Mouse (Mus musculus) neural tube, embryonic 15.5 days (tissue): Measurements from ENCODE around the gene Rab36. TPM values are rescaled to one million over a fixed set of nuclear protein-coding genes. Genes with fewer than 3 reads are reported as not detected.
A peak's percentile ranks its signal among the peaks of the same experiment; 100 is the strongest.
"Not testable (repeated sequence)": the region's sequence is repeated elsewhere in the genome, so short reads cannot be mapped to it uniquely, and the experiment has no call there.

Source experiments
- ATAC-seq: fragments of 200-750 bp; cut with Nextera tagmentation; 2 replicates; pipeline ENCODE4 v1.8.0; 2017; ENCODE audit warnings: mild to moderate bottlenecking, moderate TSS enrichment, moderate library complexity; ENCODE audit not compliant: low FRiP score
- H3K27ac ChIP-seq: fragments of 300-500 bp; sonication (generic); replicated peaks from 2 replicates; pipeline ENCODE4 v1.5.1; 2015; ENCODE audit warnings: mild to moderate bottlenecking, inconsistent platforms
- H3K27me3 ChIP-seq: fragments of 300-500 bp; sonication (generic); replicated peaks from 2 replicates; pipeline ENCODE4 v1.6.1; 2015; ENCODE audit warnings: inconsistent platforms
- H3K36me3 ChIP-seq: fragments of 300-500 bp; sonication (generic); 2 replicates; pipeline ENCODE4 v1.6.1; 2015; ENCODE audit warnings: inconsistent platforms
- H3K4me1 ChIP-seq: fragments of 300-500 bp; sonication (generic); 2 replicates; pipeline ENCODE4 v1.6.1; 2015; ENCODE audit warnings: inconsistent platforms
- H3K4me2 ChIP-seq: fragments of 300-500 bp; sonication (generic); 2 replicates; pipeline ENCODE4 v1.6.1; 2015; ENCODE audit warnings: inconsistent platforms, mild to moderate bottlenecking, moderate library complexity
- H3K4me3 ChIP-seq: fragments of 300-500 bp; sonication (generic); replicated peaks from 2 replicates; pipeline ENCODE4 v1.5.1; 2015; ENCODE audit warnings: mild to moderate bottlenecking, inconsistent platforms
- H3K9ac ChIP-seq: fragments of 300-500 bp; sonication (generic); replicated peaks from 2 replicates; pipeline ENCODE4 v1.6.1; 2015; ENCODE audit warnings: mild to moderate bottlenecking, inconsistent platforms
- H3K9me3 ChIP-seq: fragments of 300-500 bp; sonication (generic); replicated peaks from 2 replicates; pipeline ENCODE4 v1.6.1; 2016; ENCODE audit warnings: inconsistent platforms
- WGBS: fragments of 180-500 bp; shearing (Covaris S2); methylation state at CpG from one replicate; pipeline ENCODE4 v1.1.7; 2015; ENCODE audit warnings: mixed read lengths; 5-methylcytosine and 5-hydroxymethylcytosine counted together
- polyA plus RNA-seq: library from polyadenylated mRNA; unstranded; fragments of >200 nt; fragmentation: Nextera tagmentation; extraction: Ambion mirVana; gene quantifications from 2 replicates; pipeline ENCODE4 v1.2.1, GENCODE M21; 2015

Gene Rab36
- polyA plus RNA-seq, 1 experiment from 2014 or later, result 17.4 TPM

DNA sequence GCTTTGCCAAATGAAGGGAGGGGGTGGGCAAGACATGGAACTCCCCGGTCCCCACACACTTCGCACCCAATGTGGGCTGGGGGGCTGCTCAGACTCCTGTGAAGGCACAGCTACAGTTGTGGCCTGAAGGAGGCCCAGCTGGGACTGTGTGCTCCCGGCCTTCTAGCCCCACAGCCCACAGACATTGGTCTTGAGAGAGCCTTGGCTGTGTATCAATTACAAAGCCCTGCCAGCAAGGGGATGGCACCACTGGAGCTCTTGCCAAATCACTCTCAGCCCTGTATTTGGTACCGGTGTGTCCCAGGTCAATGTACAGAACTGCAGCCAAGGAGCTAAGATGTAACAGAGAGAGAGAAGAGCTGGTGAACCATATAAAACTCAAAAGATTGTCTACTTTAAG is 20.4 kb upstream of the Rab36 start:
- Histone ChIP-seq H3K27ac (no peak overlapping the region), H3K9me3 (no peaks in the 10 kb centered on the region), H3K27me3 (no peaks in the 10 kb centered on the region), H3K4me2 (no peak overlapping the region), H3K4me3 (no peak overlapping the region), H3K9ac (no peak overlapping the region), H3K36me3 (peaks cover 11% of the 10 kb centered on the region; the same call in 1 of the 2 replicates), H3K4me1 (peaks cover 3% of the 10 kb centered on the region; the same call in 1 of the 2 replicates)
- ATAC-seq, result no peak
- WGBS, result 71% methylated on average over 4 of the region's 4 CpGs

DNA sequence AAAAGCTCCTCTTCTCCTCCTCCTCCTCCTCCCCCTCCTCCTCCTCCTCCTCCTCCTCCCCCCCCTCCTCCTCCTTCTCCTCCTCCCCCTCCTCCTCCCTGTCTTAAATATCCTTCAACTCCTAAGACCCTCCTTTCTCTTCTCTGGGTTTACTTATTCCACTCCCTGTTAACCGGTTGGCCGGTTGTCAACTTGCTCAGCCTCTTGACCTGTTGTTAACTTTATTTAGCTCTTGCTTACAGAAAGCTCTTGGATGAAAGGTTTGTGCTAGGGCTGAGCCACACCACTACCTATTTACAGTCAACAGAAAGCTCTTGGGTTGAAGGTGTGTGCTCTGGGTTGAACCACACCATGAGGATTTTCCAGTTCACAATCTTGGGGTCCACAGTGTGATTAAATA is 16.6 kb upstream of the Rab36 start:
- H3K4me2 ChIP-seq, result no peak overlapping the region
- H3K9me3 ChIP-seq, result no peaks in the 10 kb centered on the region
- H3K27me3 ChIP-seq, result no peaks in the 10 kb centered on the region
- peaks cover 8% of the 10 kb centered on the region; the same call in 1 of the 2 replicates for H3K36me3 ChIP-seq
- H3K4me3 ChIP-seq, result no peak overlapping the region
- 68% methylated on average over 2 of the region's 2 CpGs for WGBS
- ATAC-seq, result no peak
- H3K27ac ChIP-seq, result no peak overlapping the region
- H3K4me1 ChIP-seq, result peaks cover 3% of the 10 kb centered on the region; the same call in 1 of the 2 replicates
- H3K9ac ChIP-seq, result no peak overlapping the region

DNA sequence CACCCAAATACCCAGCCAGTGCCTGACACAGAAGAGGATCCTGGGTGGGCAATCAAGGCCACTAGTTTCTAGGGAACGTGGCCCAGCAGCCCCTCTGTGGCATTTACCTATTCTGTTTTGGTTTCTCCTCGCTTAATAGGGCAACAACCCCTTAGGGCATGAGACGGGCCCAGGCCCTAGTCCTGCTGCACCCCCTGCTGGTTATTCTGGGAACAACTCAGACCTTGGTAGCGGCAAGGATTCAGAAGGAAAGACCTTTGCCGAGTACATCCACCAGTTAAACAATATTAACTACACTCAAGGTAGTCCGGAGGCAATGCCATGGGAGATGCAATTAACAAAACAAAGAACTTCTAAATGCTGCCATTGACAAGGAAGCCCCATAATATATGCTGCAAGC is 15.7 kb upstream of the Rab36 start:
- H3K36me3 ChIP-seq, result peaks cover 5% of the 10 kb centered on the region; the same call in 1 of the 2 replicates
- no peak overlapping the region for H3K4me3 ChIP-seq
- WGBS, result 13% methylated on average over 6 of the region's 6 CpGs
- H3K27me3 ChIP-seq, result no peaks in the 10 kb centered on the region
- H3K27ac ChIP-seq, result no peak overlapping the region
- no peak for ATAC-seq
- H3K4me1 ChIP-seq, result no peaks in the 10 kb centered on the region
- no peak overlapping the region for H3K9ac ChIP-seq
- H3K4me2 ChIP-seq, result no peak overlapping the region
- H3K9me3 ChIP-seq, result no peaks in the 10 kb centered on the region

DNA sequence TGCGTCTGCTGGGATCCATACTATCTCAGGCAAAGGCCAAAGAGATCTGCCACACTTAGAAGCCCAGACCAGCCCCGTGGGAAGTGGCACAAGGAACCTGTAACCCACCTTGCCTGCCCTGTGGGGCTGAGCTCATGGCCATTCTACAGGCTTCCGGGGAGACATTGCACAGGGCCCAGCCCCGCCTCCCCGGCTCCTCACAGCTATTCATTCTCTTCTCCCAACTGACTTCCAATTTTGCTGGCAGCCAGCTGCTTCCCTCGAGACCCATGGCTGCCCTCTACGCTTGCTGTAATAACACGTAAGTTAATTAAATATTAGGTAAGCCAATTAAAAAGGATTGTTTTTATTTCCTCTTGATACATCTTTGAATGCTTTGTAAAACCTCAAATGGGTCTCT is 10.4 kb upstream of the Rab36 start:
- Histone ChIP-seq H3K27ac (0 out of 2 replicates have a peak overlapping the region, but pooled peaks have one; percentile 24), H3K4me1 (peaks cover 4% of the 10 kb centered on the region; the same call in 1 of the 2 replicates), H3K9me3 (no peaks in the 10 kb centered on the region), H3K9ac (no peak overlapping the region), H3K4me2 (no peak overlapping the region), H3K36me3 (no peaks in the 10 kb centered on the region), H3K27me3 (no peaks in the 10 kb centered on the region), H3K4me3 (no peak overlapping the region)
- ATAC-seq, result peak; percentile 28; the same call in 1 of the 2 replicates
- 32% methylated on average over 8 of the region's 8 CpGs for WGBS

DNA sequence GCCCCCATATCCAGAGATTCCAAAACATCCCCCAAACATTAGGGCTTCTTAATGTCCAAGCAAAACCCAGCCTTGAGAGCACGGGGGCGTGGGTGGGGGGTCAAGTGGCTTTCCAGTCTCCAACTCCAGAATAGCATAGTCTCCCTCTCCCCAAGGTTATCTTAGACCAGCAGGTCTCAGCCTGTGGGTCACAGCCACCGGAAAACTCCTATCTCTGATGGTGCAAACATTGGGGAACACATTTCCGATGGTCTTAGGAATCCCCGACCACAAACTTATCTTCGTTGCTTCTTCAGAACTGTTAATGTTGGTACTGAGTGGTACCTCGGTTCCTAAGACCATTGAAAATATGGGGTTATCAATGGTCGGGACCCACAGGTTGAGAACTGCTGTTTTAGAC is 8.1 kb upstream of the Rab36 start:
- no peak overlapping the region for H3K27ac ChIP-seq
- peaks cover 16% of the 10 kb centered on the region for H3K4me1 ChIP-seq
- 92% methylated on average over 8 of the region's 8 CpGs for WGBS
- H3K4me2 ChIP-seq, result no peak overlapping the region
- no peaks in the 10 kb centered on the region for H3K9me3 ChIP-seq
- H3K36me3 ChIP-seq, result no peaks in the 10 kb centered on the region
- H3K9ac ChIP-seq, result no peak overlapping the region
- no peaks in the 10 kb centered on the region for H3K27me3 ChIP-seq
- no peak overlapping the region for H3K4me3 ChIP-seq
- no peak for ATAC-seq

DNA sequence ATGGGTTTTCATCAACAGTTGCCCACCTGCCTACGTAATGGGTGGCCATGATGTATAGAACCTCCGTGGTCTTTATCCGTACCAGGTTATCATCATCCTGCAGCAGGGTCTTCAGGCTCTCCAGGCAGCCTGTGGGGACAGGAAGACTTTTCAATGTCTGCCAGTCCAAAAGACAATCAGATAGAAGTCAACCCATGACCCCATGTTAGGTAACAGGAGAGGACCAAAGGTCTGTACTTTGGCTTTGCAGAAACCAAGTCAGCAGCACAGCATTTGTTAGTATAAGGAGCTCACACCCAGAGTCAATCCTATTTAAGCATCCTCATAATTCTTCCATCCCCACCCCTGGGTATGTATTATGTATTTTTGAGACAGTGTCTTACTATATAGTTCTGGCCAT is 7.2 kb upstream of the Rab36 start:
- Histone ChIP-seq H3K9me3 (no peaks in the 10 kb centered on the region), H3K4me3 (no peak overlapping the region), H3K9ac (no peak overlapping the region), H3K4me2 (no peak overlapping the region), H3K4me1 (peaks cover 16% of the 10 kb centered on the region), H3K36me3 (no peaks in the 10 kb centered on the region), H3K27ac (no peak overlapping the region), H3K27me3 (no peaks in the 10 kb centered on the region)
- ATAC-seq, result no peak
- 94% methylated on average over 3 of the region's 3 CpGs for WGBS

DNA sequence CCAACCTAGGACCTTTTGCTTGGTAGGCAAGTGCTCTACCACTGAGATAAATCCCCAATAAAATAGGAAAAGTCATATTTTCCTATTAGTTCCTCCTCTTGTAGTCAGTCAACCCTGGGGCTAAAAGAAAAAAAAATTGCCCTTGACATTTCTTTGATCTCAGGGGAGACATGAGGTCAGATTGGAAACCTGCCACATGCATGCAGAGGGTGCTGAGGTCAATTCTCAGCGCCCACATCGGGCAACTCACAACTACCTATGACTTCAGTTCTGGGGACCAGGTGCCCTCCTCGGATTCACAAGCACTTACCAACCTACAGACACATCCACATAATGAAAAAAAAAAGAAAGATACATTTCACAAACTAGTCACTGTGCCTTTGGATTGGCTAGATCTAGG is 6.6 kb upstream of the Rab36 start:
- H3K27me3 ChIP-seq, result no peaks in the 10 kb centered on the region
- WGBS, result 85% methylated on average over 3 of the region's 3 CpGs
- no peaks in the 10 kb centered on the region for H3K9me3 ChIP-seq
- H3K9ac ChIP-seq, result no peak overlapping the region
- no peak overlapping the region for H3K4me3 ChIP-seq
- peaks cover 16% of the 10 kb centered on the region for H3K4me1 ChIP-seq
- no peak overlapping the region for H3K27ac ChIP-seq
- no peak overlapping the region for H3K4me2 ChIP-seq
- ATAC-seq, result no peak
- no peaks in the 10 kb centered on the region for H3K36me3 ChIP-seq

DNA sequence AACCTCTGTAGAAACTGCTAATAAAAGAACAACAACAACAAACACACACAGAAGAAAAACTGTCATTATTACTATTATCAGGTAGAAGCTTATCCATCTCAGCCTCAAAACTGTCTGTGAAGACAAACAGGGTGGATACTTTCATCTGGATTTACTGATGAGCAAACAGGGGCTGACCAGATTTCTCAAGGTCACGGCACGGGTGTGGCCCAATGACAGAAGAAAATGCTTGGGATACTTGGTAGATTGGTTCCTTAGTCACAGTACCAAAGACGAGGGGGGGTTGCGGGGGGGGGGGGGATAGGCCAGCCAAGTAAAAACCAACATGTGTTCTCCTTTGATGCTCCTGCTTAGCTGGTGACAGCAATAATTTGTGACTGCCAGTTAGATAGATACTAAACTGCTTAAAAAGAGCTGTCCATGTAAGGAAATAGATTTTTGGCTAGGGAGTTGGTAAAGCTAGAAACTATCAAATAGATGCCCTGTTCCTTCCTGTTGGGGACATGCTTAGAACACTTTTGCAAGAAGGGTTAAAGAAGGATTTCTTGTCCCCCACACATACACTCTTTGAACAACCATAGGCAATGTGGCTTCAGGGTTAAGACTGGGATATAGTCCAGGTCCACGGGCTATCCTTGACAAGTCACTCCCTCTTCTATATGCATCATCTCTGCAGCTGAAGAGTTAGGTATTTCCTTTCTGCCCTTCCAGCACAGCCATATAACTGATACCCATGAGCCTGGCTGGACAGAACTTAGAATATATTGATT is 5.3 kb upstream of the Rab36 start:
- no peak for ATAC-seq
- Histone ChIP-seq H3K9ac (no peak overlapping the region), H3K27me3 (no peaks in the 10 kb centered on the region), H3K4me1 (peaks cover 20% of the 10 kb centered on the region), H3K27ac (no peak overlapping the region), H3K36me3 (no peaks in the 10 kb centered on the region), H3K9me3 (no peaks in the 10 kb centered on the region), H3K4me2 (no peak overlapping the region), H3K4me3 (no peak overlapping the region)
- 67% methylated on average over 5 of the region's 5 CpGs for WGBS

DNA sequence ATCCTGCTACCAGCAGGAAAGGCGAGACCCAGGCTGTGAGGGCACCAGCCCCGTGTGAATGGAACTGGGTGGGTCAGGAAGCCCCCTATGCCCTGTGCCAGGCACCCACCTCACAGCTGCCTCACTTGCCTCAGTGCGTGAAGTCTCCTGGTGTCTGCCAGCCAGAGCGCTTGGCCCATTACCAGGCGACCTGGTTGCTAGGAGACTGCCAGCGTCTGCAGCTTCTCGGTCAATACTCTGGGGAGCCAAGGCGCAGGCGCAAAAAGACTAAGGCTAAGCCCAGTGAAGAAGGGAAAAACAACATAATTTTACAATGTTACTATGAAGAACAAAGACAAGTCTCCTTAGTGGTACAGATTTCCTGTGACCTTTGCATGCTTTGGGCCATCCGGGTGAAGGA is 4.5 kb upstream of the Rab36 start, which contains the start of gene Rsph14:
TSS of gene Rsph14 (minus strand) at position 192 of the 400 bp plus-strand sequence.
- 9% methylated on average over 10 of the region's 10 CpGs for WGBS
- peak; percentile 49 for ATAC-seq
- Histone ChIP-seq H3K9me3 (no peaks in the 10 kb centered on the region), H3K36me3 (no peaks in the 10 kb centered on the region), H3K4me2 (peak within 1 kb of the TSS; percentile 55), H3K4me1 (peaks cover 27% of the 10 kb centered on the region), H3K9ac (no peak within 1 kb of the TSS), H3K4me3 (peak within 1 kb of the TSS; percentile 21; the same call in 1 of the 2 replicates), H3K27me3 (no peaks in the 10 kb centered on the region), H3K27ac (peak within 1 kb of the TSS; percentile 75)

DNA sequence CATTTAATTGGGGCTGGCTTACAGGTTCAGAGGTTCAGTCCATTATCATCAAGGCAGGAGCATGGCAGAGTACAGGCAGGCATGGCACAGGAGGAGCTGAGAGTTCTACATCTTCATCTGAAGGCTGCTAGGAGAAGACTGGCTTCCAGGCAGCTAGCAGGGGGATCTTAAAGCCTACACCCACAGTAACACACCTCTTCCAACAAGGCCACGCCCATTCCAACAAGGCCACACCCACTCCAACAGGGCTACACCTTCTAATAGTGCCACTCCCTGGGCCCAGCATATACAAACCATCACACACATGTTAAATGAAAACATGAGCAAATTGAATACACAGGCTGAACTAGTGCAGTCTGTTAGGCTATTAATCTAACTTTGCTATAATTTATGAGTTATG is 5.2 kb downstream of the Rab36 start:
- not testable (repeated sequence) for H3K4me2 ChIP-seq, H3K4me3 ChIP-seq, H3K27ac ChIP-seq, H3K27me3 ChIP-seq, ATAC-seq, H3K9ac ChIP-seq, H3K9me3 ChIP-seq
- 29% methylated on average over 1 of the region's 1 CpGs for WGBS
- H3K36me3 ChIP-seq, result peaks cover 13% of the 10 kb centered on the region; the same call in 1 of the 2 replicates
- H3K4me1 ChIP-seq, result peaks cover 15% of the 10 kb centered on the region

DNA sequence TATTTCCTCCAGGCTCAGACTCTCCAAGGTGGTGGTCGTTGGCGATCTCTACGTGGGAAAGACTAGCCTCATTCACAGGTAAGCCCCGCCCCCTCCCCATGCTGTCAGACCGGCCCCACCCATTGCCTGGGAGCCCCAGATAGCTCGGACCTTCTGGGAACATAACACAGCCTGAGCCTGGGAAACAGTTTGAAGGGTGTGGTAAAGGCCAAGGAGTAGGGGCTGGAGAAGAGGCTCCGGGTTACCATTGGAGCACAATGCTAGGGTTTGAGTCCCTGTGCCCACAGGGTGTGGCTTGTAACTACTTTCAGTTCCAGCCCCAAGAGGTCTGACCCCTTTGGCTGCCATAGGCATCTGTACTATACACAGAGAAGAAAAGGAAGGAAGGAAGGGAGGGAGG is 7.6 kb downstream of the Rab36 start:
- WGBS, result 44% methylated on average over 7 of the region's 7 CpGs
- no peak overlapping the region for H3K4me2 ChIP-seq
- no peak overlapping the region for H3K27ac ChIP-seq
- H3K9ac ChIP-seq, result no peak overlapping the region
- no peaks in the 10 kb centered on the region for H3K9me3 ChIP-seq
- H3K27me3 ChIP-seq, result no peaks in the 10 kb centered on the region
- peaks cover 15% of the 10 kb centered on the region; the same call in 1 of the 2 replicates for H3K36me3 ChIP-seq
- H3K4me1 ChIP-seq, result no peaks in the 10 kb centered on the region
- H3K4me3 ChIP-seq, result no peak overlapping the region
- no peak for ATAC-seq

DNA sequence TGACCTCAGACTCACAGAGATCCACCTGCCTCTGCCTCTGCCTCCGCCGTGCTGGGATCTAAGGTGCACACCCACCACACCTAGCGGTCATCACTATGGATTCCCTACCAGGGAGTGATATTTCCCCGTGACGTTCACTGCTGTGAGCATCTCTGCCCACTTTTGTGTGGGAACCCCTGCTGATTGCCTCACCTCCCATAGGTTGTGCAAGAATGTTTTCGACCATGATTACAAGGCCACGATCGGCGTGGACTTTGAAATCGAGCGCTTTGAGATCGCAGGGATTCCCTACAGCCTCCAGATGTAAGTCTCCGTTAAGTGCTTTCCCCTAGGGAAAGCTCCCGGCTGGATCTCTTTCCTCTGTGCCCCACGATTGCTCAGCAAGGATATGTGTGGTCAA is 9.0 kb downstream of the Rab36 start:
- ATAC-seq, result no peak
- H3K9me3 ChIP-seq, result no peaks in the 10 kb centered on the region
- no peaks in the 10 kb centered on the region for H3K27me3 ChIP-seq
- no peak overlapping the region for H3K4me2 ChIP-seq
- no peak overlapping the region for H3K9ac ChIP-seq
- H3K36me3 ChIP-seq, result peaks cover 15% of the 10 kb centered on the region; the same call in 1 of the 2 replicates
- H3K4me1 ChIP-seq, result no peaks in the 10 kb centered on the region
- no peak overlapping the region for H3K4me3 ChIP-seq
- WGBS, result 92% methylated on average over 15 of the region's 15 CpGs
- H3K27ac ChIP-seq, result no peak overlapping the region
